Mouse (Mus musculus): ENCODE results near the gene Spsb3. TPM values are rescaled to one million over a fixed set of nuclear protein-coding genes. Genes with fewer than 3 reads are reported as not detected.

Spsb3 gene
- 36.3 and 37.0 TPM in 2 replicates for polyA plus RNA-seq (2014; fragmentation: Nextera tagmentation; extraction: Ambion mirVana)

DNA sequence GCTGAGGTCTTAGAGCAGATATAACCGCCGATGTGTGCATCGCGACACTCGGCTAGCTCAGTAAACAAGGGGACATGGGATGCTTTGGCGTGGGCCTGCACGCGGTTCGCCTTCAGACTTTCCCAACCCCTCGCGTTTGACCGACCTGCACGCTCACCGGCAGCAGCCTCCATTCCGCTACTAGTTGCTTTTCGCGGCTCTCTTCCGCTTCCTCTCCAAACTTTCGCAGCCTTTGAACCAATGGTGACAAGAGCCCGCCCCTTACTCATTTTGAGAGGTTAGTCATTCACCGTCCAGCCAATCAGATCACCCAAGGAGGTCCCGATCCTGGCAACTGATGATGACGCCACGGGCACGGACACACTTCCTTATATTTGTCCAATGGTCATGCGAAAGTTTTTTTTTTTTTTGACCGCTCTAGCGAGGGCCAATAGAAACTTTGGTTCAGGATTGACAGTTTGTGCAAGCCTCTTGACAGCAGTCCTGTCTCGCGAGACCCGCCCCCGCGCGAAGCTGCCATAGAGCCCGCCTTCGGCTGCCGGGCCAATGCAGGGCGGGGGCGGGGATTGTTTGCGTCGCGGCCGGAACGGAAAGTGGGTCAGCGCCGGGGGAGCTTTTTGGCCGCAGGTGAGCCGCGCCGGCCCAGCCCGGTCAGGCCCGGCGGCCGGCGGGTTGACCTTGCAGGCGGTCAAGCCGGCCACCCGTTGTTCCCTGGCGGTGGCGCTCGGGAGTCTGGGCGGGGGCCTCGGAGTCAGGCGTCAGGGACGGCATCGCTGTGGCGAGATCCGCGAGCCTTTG, at the start of gene Spsb3, which contains the start of gene Nubp2:
Gene Spsb3, plus strand, starts transcription at position 510 of the 798 bp plus-strand sequence.
Gene Nubp2, minus strand, starts transcription at position 216 of the 798 bp plus-strand sequence.
- H3K9me3 ChIP-seq (ENCODE audit: control insufficient read depth, low read length): no peaks in the 10 kb centered on the region
- H3K4me1 ChIP-seq (replicated peaks; ENCODE audit: control insufficient read depth, insufficient read depth, low read length): peaks cover 16% of the 10 kb centered on the region
- peak within 1 kb of the TSS; percentile 91 for H3K4me2 ChIP-seq (ENCODE audit: low read length)
- H3K27ac ChIP-seq (ENCODE audit: low read depth): peak within 1 kb of the TSS; percentile 38; the same call in 1 of the 2 replicates
- ATAC-seq (replicated peaks; ENCODE audit: low FRiP score, low TSS enrichment, low read depth): peak; percentile 93
- H3K27me3 ChIP-seq (replicated peaks; ENCODE audit: control insufficient read depth, insufficient read depth, low read length): no peaks in the 10 kb centered on the region
- H3K4me3 ChIP-seq (ENCODE audit: low read depth, low read length): peak within 1 kb of the TSS; percentile 92
- under 1% methylated on average over 69 of the region's 69 CpGs for WGBS
- peak; percentile 96 for DNase-seq (ENCODE audit: low spot score)
- peak within 1 kb of the TSS; percentile 71 for H3K9ac ChIP-seq (ENCODE audit: low read length)
- H3K36me3 ChIP-seq (ENCODE audit: control insufficient read depth, insufficient read depth, low read length): peaks cover 47% of the 10 kb centered on the region

GRCm38 (mm10) chr17:24839842-24840241, 46.6 kb upstream of the Spsb3 start, which contains the start of gene Hagh:
TSS of gene Hagh (plus strand) at chr17:24840143.
- no peak within 1 kb of the TSS for H3K27ac ChIP-seq (ENCODE audit: low read depth)

DNA sequence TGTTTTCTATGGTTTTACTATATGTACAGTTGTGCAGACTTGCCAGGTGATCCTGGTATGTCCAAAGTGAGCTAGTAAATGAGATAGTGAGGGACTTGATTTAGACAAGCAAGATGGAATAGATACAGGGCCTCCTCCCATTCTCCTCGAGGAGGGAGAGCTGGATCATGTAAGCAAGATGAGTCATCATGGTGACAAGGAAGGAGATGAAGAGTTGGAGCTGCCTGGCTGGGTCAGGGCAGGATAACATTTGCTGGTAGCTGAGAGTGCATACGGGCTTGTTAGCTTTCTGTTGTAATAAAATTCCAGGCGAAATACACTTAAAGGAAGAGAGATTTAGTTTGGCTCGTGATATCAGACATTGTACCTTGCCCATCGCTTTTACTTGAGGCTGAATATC, 46.1 kb upstream of the Spsb3 start:
- no peak for DNase-seq (ENCODE audit: low spot score)
- no peak overlapping the region for H3K4me2 ChIP-seq (ENCODE audit: low read length)
- H3K4me3 ChIP-seq (ENCODE audit: low read depth, low read length): no peak overlapping the region
- peaks cover 2% of the 10 kb centered on the region; the same call in 1 of the 2 replicates for H3K27me3 ChIP-seq (replicated peaks; ENCODE audit: control insufficient read depth, insufficient read depth, low read length)
- no peak for ATAC-seq (replicated peaks; ENCODE audit: low FRiP score, low TSS enrichment, low read depth)
- 47% methylated on average over 5 of the region's 5 CpGs for WGBS
- H3K9ac ChIP-seq (ENCODE audit: low read length): no peak overlapping the region
- H3K4me1 ChIP-seq (replicated peaks; ENCODE audit: control insufficient read depth, insufficient read depth, low read length): no peaks in the 10 kb centered on the region
- H3K27ac ChIP-seq (ENCODE audit: low read depth): no peak overlapping the region
- no peaks in the 10 kb centered on the region for H3K9me3 ChIP-seq (ENCODE audit: control insufficient read depth, low read length)
- no peaks in the 10 kb centered on the region for H3K36me3 ChIP-seq (ENCODE audit: control insufficient read depth, insufficient read depth, low read length)

More at GRCm38 (mm10) chr17:24839842-24840241, 46.6 kb upstream of the Spsb3 start, which contains the start of gene Hagh:
- no peak within 1 kb of the TSS for H3K4me3 ChIP-seq (ENCODE audit: low read depth, low read length)
- ATAC-seq (replicated peaks; ENCODE audit: low FRiP score, low TSS enrichment, low read depth) (no peak), DNase-seq (ENCODE audit: low spot score) (no peak)
- H3K27me3 ChIP-seq (replicated peaks; ENCODE audit: control insufficient read depth, insufficient read depth, low read length): peaks cover 2% of the 10 kb centered on the region; the same call in 1 of the 2 replicates
- H3K9ac ChIP-seq (ENCODE audit: low read length): no peak within 1 kb of the TSS
- 61% methylated on average over 8 of the region's 8 CpGs for WGBS
- no peaks in the 10 kb centered on the region for H3K9me3 ChIP-seq (ENCODE audit: control insufficient read depth, low read length)
- no peak within 1 kb of the TSS for H3K4me2 ChIP-seq (ENCODE audit: low read length)
- H3K4me1 ChIP-seq (replicated peaks; ENCODE audit: control insufficient read depth, insufficient read depth, low read length): no peaks in the 10 kb centered on the region
- no peaks in the 10 kb centered on the region for H3K36me3 ChIP-seq (ENCODE audit: control insufficient read depth, insufficient read depth, low read length)

DNA sequence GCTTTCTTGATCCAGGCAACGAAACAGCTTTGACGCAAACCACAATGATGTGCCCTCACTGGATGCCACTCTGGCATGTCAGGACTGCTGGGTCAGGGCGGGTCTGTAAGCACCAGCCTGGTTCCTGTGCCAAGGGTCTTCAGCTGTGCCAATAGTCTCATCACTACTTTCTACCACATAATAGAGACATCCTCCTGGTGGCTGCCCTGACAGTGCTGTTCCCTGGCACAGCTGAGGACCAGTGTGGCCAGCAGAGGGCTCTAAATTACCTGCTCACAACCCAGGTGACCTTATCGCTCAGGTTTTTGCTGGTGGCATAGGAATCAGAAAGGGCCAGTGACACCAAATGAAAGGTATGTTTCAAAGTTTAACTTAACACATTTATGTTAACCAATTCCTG, 45.3 kb upstream of the Spsb3 start:
- ATAC-seq (replicated peaks; ENCODE audit: low FRiP score, low TSS enrichment, low read depth): 0 out of 2 replicates have a peak, but pooled peaks have one; percentile 32
- peaks cover 2% of the 10 kb centered on the region; the same call in 1 of the 2 replicates for H3K27me3 ChIP-seq (replicated peaks; ENCODE audit: control insufficient read depth, insufficient read depth, low read length)
- H3K9ac ChIP-seq (ENCODE audit: low read length): no peak overlapping the region
- H3K36me3 ChIP-seq (ENCODE audit: control insufficient read depth, insufficient read depth, low read length): no peaks in the 10 kb centered on the region
- DNase-seq (ENCODE audit: low spot score): no peak
- H3K27ac ChIP-seq (ENCODE audit: low read depth): no peak overlapping the region
- WGBS: 53% methylated on average over 4 of the region's 4 CpGs
- no peaks in the 10 kb centered on the region for H3K9me3 ChIP-seq (ENCODE audit: control insufficient read depth, low read length)
- no peak overlapping the region for H3K4me2 ChIP-seq (ENCODE audit: low read length)
- no peak overlapping the region for H3K4me3 ChIP-seq (ENCODE audit: low read depth, low read length)
- no peaks in the 10 kb centered on the region for H3K4me1 ChIP-seq (replicated peaks; ENCODE audit: control insufficient read depth, insufficient read depth, low read length)

GRCm38 (mm10) chr17:24842631-24843030, 43.8 kb upstream of the Spsb3 start:
- no peaks in the 10 kb centered on the region for H3K36me3 ChIP-seq (ENCODE audit: control insufficient read depth, insufficient read depth, low read length)
- H3K9me3 ChIP-seq (ENCODE audit: control insufficient read depth, low read length): no peaks in the 10 kb centered on the region
- no peak overlapping the region for H3K4me2 ChIP-seq (ENCODE audit: low read length)
- no peak overlapping the region for H3K9ac ChIP-seq (ENCODE audit: low read length)
- H3K27me3 ChIP-seq (replicated peaks; ENCODE audit: control insufficient read depth, insufficient read depth, low read length): peaks cover 2% of the 10 kb centered on the region; the same call in 1 of the 2 replicates
- no peak for ATAC-seq (replicated peaks; ENCODE audit: low FRiP score, low TSS enrichment, low read depth)
- no peaks in the 10 kb centered on the region for H3K4me1 ChIP-seq (replicated peaks; ENCODE audit: control insufficient read depth, insufficient read depth, low read length)
- no peak overlapping the region for H3K4me3 ChIP-seq (ENCODE audit: low read depth, low read length)
- 57% methylated on average over 2 of the region's 2 CpGs for WGBS
- H3K27ac ChIP-seq (ENCODE audit: low read depth): no peak overlapping the region
- DNase-seq (ENCODE audit: low spot score): no peak

DNA sequence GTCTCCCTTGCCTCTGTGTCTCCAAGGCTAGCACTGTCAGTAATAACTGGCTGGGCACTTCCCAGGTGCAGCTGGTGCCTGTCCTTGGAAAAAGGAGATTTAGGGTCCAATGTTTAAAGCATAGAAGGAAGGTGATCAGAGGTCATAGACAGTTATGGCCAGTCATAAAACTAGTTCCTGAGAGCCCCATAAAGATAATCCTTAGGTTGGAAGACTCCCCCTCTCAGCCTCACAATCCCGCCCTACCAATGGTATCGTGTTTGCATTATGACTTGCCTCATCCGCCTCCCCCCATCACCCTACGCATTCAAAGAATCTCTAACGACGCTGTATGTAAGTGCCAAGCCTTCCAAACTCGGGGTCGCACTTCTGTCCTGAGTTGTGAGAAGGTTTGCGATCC, 41.9 kb upstream of the Spsb3 start:
- no peak for ATAC-seq (replicated peaks; ENCODE audit: low FRiP score, low TSS enrichment, low read depth)
- H3K4me2 ChIP-seq (ENCODE audit: low read length): peak overlapping the region; percentile 13; the same call in 1 of the 2 replicates
- peaks cover 6% of the 10 kb centered on the region for H3K4me1 ChIP-seq (replicated peaks; ENCODE audit: control insufficient read depth, insufficient read depth, low read length)
- H3K4me3 ChIP-seq (ENCODE audit: low read depth, low read length): no peak overlapping the region
- no peaks in the 10 kb centered on the region for H3K9me3 ChIP-seq (ENCODE audit: control insufficient read depth, low read length)
- H3K9ac ChIP-seq (ENCODE audit: low read length): no peak overlapping the region
- WGBS: 35% methylated on average over 9 of the region's 9 CpGs
- H3K36me3 ChIP-seq (ENCODE audit: control insufficient read depth, insufficient read depth, low read length): no peaks in the 10 kb centered on the region
- no peaks in the 10 kb centered on the region; the same call in 1 of the 2 replicates for H3K27me3 ChIP-seq (replicated peaks; ENCODE audit: control insufficient read depth, insufficient read depth, low read length)
- DNase-seq (ENCODE audit: low spot score): no peak
- H3K27ac ChIP-seq (ENCODE audit: low read depth): no peak overlapping the region

DNA sequence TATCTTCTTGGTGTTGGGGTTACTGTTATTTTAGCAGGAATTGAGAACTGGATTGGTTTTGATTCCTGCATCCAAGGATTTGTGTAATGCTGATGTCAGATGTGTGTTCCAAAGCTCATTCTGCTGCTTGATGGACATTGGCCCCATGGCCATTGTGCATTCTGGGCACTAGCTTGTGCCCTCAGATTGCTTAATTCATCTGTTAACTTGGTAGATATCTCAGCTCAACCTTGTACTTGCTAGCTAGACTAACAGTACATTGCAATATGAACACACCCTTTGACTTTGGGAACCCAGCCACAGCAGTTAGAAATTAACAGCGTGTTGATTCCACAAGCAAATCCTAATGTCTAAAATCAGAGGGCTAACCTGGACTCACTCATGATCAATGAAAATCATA, 39.1 kb upstream of the Spsb3 start:
- H3K4me3 ChIP-seq (ENCODE audit: low read depth, low read length): no peak overlapping the region
- WGBS: 100% methylated on average over 1 of the region's 1 CpGs
- DNase-seq (ENCODE audit: low spot score) (no peak), ATAC-seq (replicated peaks; ENCODE audit: low FRiP score, low TSS enrichment, low read depth) (no peak)
- no peaks in the 10 kb centered on the region for H3K36me3 ChIP-seq (ENCODE audit: control insufficient read depth, insufficient read depth, low read length)
- H3K27ac ChIP-seq (ENCODE audit: low read depth): no peak overlapping the region
- peaks cover 6% of the 10 kb centered on the region; the same call in 1 of the 2 replicates for H3K27me3 ChIP-seq (replicated peaks; ENCODE audit: control insufficient read depth, insufficient read depth, low read length)
- no peaks in the 10 kb centered on the region for H3K9me3 ChIP-seq (ENCODE audit: control insufficient read depth, low read length)
- H3K4me1 ChIP-seq (replicated peaks; ENCODE audit: control insufficient read depth, insufficient read depth, low read length): peaks cover 12% of the 10 kb centered on the region
- no peak overlapping the region for H3K4me2 ChIP-seq (ENCODE audit: low read length)
- no peak overlapping the region for H3K9ac ChIP-seq (ENCODE audit: low read length)

DNA sequence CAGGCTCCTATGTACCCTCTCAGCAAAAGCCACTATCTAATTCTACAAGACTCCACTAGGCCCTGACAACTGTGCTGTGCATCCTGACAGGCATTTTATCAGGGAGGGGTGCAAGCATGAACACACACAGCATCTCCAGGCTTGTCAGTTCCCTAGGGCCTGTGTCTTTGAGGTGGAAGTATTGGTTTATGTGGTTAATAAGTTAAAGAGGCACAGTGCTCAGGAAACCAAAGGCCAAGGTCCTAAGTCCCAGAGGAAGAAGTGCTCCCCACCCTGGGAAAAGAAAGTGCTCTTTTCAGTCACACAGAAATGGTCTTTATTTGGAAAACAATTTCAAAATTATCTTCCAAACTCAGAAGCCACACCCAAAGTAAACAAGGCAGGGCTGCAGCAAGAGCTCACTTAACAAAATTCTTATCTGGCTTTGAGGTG, 37.8 kb upstream of the Spsb3 start:
- peaks cover 6% of the 10 kb centered on the region; the same call in 1 of the 2 replicates for H3K27me3 ChIP-seq (replicated peaks; ENCODE audit: control insufficient read depth, insufficient read depth, low read length)
- peaks cover 5% of the 10 kb centered on the region; the same call in 1 of the 2 replicates for H3K36me3 ChIP-seq (ENCODE audit: control insufficient read depth, insufficient read depth, low read length)
- H3K9ac ChIP-seq (ENCODE audit: low read length): no peak overlapping the region
- H3K4me3 ChIP-seq (ENCODE audit: low read depth, low read length): peak overlapping the region; percentile 96
- DNase-seq (ENCODE audit: low spot score): no peak
- peak overlapping the region; percentile 91 for H3K4me2 ChIP-seq (ENCODE audit: low read length)
- H3K4me1 ChIP-seq (replicated peaks; ENCODE audit: control insufficient read depth, insufficient read depth, low read length): peaks cover 12% of the 10 kb centered on the region
- ATAC-seq (replicated peaks; ENCODE audit: low FRiP score, low TSS enrichment, low read depth): no peak
- no peaks in the 10 kb centered on the region for H3K9me3 ChIP-seq (ENCODE audit: control insufficient read depth, low read length)
- no peak overlapping the region for H3K27ac ChIP-seq (ENCODE audit: low read depth)
